Mouse (Mus musculus) retina, postnatal 1 day (tissue): Measurements from ENCODE around the gene Gm17545.

Source experiments
- DNase-seq: peaks from one replicate; pipeline ENCODE4 v3.0.0-alpha.2; 2012

The Gm17545 gene

DNA sequence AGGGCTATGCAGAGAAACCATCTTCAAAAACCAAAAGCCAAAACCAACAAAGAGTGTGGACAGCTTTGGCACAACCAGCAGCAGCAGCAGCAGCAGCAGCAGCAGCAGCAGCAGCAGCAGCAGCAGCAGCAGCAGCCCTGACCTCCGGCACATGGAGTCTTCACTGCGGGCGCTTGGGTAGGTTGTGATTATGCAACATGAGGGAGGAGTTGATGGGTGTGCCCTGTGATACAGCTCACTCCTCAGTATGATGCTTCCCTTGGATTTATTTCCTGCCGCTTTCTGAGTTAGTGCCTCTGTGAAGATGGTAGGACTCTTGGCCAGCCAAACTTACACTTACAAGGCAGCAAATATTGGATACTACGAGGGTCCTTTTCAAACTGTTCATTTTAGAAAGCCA is 6.9 kb upstream of the Gm17545 start:
- DNase-seq: no peak

- no peak for DNase-seq
Measured at GRCm38 (mm10) chr9:22448420-22448819, 5.7 kb upstream of the Gm17545 start.

- no peak for DNase-seq
Measured at GRCm38 (mm10) chr9:22449209-22449608, 4.9 kb upstream of the Gm17545 start.

DNA sequence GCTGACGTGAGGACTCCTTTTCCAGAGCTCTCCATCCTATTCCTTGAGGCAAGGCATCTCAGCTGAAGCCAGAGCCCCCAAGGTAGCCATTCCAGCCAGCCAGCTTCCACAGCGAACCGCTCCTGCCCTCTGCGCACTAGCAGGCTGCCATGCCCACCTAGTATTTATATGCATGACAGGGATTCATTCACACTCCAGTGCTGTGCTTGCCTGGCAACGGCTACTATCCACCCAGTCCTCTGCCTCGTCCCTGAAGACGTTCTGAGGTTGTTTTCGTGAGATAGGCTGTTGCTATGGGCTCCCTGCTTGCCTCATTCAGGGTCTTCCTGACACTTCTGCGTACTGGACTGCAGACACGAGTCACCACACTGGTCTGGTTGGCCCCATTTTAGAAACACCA is 1.4 kb upstream of the Gm17545 start:
- DNase-seq: no peak

- no peak for DNase-seq
Measured at GRCm38 (mm10) chr9:22453501-22453924, 577 bp upstream of the Gm17545 start.

GRCm38 (mm10) chr9:22455041-22455440 is 951 bp downstream of the Gm17545 start:
- DNase-seq: no peak

DNA sequence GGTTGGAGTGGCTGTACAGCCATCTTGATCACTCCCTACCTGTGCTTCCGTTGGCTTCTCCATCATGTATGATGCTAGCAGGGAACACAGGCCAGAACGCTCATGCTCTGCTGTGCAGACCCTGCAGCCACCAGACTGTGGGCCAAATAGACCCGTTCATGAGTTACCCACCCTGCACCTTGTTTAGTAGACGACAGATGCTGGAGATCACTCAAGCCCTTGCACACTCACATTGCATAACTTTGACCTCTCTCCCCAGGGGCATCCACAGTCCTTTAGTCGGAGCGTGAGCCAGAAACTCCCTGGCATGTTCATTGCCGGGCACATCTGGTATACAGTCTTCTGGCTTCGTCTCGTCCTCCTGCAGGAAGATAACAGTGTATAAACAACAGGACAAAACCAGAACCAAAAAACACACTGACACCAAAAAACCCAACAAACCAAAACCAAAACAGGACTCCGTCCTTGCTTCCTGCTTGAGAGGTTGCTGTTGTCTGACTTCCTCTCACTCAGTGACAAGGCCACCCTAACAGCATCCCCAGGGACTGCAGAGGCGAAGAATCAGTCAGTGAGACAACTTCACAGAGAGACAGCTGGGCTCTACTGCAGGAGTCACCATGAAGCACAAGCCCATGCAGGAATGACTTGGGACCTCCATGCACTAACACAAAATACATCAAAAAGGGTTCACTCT is 3.2 kb downstream of the Gm17545 start:
- no peak for DNase-seq

GRCm38 (mm10) chr9:22461946-22462345 is 7.9 kb downstream of the Gm17545 start:
- no peak for DNase-seq

GRCm38 (mm10) chr9:22466212-22466611 is 12.1 kb downstream of the Gm17545 start:
- no peak for DNase-seq

DNA sequence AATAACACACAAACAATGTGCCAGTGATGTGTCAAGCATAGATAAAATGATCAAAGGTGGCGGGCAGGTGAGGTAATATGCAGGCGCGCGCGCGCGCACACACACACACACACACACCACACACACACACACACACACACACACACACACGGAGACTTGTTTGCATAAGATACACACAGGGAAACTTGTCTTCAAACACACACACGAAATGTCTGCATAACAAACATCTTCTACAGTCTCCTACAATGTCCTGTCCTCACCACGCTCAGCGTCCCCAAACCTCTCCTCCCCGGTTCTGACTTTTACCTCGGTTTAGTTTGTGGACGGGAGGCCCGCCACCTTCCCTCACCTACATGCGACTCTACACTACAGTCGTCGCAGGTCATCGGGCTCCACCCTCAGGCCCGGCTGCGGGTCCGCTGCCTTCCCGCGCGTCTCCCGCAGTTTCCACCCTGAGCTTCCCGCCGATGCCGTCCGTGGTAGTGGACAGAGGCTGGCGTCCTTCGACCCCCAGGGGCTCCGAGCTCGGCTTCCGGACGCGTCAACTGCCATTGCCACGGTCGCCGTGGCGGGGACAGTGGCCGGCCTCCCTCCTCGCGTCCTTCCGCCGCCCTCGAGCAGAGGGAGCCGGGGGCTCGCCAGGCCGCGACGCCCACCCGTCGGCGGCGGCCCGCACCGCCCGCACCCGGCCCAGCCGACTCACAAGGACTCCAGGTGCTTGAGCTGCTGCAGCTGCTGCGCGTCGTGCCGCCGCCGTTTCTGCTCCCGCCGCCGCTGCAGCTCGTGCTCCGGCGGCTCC is 13.5 kb downstream of the Gm17545 start:
- peak; percentile 66 for DNase-seq

DNA sequence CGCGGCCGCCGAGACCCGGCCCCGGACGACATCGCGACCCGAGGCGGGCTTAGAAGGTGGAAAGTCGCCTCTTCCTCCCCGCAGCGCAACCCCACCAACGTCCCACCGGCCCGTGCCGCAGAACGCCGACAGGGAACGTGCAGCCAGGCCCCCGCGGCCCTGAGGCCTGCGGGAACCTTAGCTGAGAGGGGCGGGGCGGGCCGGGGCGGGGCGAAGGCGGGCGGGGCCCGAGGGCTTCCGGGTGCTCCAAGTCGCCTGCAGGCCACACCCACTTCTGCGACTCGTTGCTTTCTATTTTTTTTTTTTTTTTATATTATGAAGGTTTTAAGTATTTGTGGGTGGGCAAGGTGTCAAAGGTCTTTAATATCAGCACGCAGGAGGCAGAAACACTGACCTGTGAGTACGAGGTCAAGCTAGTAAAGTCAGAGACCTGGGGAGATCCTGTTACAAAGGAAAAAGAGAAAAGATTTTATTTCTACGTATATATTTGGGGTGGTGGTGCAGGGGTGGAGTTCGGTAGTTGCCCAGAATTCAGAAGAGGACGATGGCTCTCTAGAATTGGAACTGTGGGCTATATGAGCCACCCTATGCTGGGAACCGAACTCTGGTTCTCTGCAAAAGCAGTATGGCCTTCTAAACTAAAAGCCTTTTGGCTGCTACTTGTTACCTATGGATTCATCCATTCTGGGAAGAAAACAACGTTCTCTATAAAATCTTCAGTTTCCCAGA is 14.2 kb downstream of the Gm17545 start:
- peak; percentile 87 for DNase-seq

DNA sequence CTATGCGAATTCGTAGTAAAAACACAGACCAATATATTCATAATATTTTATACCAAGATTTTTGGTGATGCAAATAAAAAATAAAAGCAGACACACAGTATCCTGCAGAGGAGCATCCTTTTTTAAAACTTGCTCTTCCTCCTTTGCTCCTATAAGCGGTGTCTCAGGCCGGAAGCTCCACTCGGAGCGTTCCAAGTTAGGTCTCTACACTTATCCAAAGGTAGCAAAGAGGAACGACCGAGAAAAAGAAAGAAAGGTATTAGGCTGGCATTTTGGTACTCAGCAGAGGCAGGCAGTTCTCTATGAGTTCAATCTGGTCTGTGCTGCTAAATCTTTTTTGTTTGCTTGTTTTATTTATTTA is 14.8 kb downstream of the Gm17545 start:
- DNase-seq: no peak

- DNase-seq: no peak
Measured at GRCm38 (mm10) chr9:22469643-22470042, 15.6 kb downstream of the Gm17545 start, which contains the start of gene Rp9. Rp9 (minus strand) TSS chr9:22469743.

DNA sequence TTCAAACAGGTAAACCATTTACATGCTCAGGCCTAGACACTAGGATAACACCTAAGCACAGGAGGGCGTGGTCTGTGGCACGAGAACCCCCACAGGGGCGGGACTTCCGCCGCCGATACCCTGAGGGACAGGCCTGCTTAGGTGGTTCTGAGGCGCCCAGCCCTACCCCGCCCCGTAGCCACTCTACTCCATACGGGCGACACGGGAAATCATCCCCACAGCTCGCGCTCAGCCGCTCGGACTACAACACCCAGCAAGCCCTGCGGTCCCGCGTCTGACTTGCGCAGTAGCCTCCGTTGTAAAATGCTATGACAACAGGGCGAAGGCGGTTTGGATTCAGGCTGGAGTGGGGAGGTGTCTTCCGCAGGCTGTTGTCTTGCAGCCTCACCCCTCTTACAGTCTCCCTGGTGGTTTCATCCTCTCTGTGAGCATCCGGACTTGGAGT is 21.4 kb downstream of the Gm17545 start, which contains the start of gene Bbs9:
Gene Bbs9, plus strand, starts transcription at position 292 of the 445 bp plus-strand sequence.
- DNase-seq: peak; percentile 97

- DNase-seq: peak; percentile 31
Measured at GRCm38 (mm10) chr9:22476265-22476664, 22.2 kb downstream of the Gm17545 start.

GRCm38 (mm10) chr9:22478946-22479345 is 24.9 kb downstream of the Gm17545 start:
- no peak for DNase-seq

DNA sequence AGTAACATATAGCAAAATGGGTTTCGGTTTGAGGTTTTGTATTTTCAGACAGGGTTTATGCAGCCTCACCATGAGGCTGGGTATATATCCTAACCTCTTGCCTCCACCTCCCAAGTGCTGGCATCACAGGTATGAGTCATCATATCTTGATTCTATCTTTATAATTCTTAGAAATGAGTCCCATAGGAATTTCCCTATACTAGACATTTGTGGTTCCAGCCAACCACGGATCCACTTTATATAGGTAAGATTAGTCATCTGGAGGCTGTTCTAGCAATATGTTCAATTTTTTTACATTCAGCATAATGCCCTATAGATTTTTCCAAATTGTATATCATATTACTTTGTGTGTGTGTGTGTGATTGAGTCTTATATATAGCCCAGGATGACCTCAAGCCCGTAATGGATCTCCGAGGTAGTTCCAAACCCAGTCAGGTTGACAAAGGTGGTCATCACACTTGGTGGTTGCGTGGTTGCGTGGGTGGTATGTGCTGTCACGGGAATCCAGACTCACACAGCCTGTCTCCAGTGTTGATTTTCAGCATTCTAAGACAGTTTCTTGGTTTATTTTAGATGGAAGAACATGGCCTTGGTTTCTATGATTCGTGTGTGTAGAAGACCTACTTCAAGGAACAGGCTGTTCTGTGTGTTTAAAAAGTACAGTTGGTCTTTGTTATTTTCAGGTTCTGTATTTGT is 29.9 kb downstream of the Gm17545 start:
- DNase-seq: no peak

- DNase-seq: no peak
Measured at GRCm38 (mm10) chr9:22484562-22485308, 30.6 kb downstream of the Gm17545 start.

DNA sequence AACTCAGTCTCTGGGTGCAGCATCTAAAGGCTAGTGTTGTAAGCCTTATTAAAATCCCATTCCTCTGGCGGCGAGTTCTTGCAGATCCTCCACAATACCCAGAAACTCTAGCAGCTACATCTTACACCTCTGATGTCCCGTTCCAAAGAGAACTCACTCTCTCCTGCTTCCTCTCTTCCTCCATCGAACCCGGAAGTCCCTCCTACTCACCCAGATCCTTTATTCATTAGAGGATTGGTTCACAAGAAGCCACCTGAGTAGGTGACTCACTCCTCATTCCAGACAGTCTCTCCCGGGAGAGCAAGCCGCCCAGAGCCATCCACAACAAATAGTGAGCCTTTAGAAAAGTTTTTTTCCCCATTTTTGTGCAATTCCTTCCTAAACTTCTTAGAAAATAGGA is 32.1 kb downstream of the Gm17545 start:
- DNase-seq: no peak

DNA sequence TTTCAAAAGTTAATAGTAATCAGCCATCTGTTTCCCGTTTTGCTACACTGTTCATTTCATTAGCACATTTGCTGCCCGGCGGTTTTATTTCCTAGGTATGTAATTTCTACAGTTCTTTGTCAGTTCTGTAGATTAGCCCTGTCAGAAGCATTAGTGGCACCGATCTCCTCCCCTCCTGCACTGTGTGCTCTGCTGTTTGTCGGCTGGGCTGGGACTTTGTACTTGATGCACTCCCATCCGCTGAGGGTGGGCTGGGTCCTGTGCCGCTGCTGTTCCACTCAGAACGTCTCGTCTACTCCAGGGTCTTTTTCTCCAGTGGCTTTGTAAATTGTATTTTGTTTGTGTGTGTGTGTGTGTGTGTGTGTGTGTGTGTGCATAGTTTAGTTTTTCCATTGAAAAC is 34.9 kb downstream of the Gm17545 start:
- DNase-seq: no peak

- DNase-seq: no peak
Measured at GRCm38 (mm10) chr9:22494203-22494807, 40.2 kb downstream of the Gm17545 start.

DNA sequence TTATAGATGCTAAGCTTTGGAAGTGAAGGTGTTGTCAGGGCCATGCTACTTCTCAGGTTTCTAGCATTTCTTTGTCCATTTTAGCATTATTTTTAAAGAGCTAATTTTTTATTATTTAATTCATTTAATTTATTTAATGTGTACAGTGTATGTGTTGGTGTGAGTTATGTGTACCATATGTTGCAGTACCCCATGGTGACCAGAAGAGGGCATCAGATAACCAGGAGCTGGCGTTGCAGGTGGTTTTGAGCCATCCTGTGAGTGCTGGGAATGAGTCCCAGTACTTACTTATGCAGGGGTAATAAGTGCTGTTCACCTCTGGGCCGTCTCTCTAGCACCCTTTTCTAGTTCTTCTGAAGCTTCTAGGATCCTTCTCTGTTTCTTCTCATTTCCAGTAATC is 41.0 kb downstream of the Gm17545 start:
- DNase-seq: no peak
